Mouse (Mus musculus) WW6 (cell line): ENCODE measurements around the gene Grin2a.
"Not testable (repeated sequence)": the region's sequence is repeated elsewhere in the genome, so short reads cannot be mapped to it uniquely, and the experiment has no call there.

Experiments
- DNase-seq: peaks from one replicate; pipeline ENCODE4 v3.0.0-alpha.2; 2013; ENCODE audit warnings: low read depth, low spot score

Grin2a gene

GRCm38 (mm10) chr16:9625652-9626444, 369.5 kb downstream of the Grin2a start:
- DNase-seq: no peak

DNA sequence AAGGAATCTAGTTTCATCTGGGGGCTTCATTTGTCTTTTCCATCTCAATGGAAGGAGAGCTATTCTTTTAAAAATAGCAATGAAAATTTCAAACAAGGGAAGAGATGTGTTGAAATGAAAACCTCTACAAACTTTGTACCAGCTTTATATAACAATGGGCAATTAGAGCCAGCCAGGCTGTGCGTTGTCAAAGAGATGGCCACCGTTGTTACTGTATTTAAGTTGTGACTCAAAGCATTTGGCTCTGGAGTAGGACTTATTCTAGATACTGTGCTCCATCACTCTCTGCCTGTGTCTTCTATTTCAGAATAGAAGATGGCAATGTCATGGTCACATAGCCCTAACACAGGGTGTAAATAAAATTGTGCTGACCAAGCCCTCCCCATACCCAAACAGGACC, 371.0 kb downstream of the Grin2a start:
- no peak for DNase-seq

- DNase-seq: no peak
Measured at GRCm38 (mm10) chr16:9618206-9618605, 377.2 kb downstream of the Grin2a start.

DNA sequence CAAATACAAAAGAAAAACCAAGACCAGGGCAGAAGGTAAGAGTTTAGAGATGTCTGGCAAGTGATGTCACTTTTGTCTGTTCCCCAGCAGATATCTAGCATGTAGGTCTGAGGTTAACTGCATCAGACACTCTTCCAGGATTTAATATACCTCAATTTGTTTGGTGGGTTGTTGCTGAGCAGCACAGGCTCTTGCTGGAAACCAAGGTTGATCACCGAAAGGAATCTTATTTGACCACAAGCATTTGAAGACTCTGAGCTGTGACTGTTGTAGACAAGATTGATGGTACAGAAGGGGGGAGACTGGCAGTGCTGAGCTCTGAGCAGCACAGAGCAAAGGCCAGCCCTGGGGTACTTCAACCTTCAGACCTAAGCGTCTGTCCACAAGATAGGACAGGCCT, 378.1 kb downstream of the Grin2a start:
- no peak for DNase-seq

GRCm38 (mm10) chr16:9616807-9617206, 378.6 kb downstream of the Grin2a start:
- no peak for DNase-seq

DNA sequence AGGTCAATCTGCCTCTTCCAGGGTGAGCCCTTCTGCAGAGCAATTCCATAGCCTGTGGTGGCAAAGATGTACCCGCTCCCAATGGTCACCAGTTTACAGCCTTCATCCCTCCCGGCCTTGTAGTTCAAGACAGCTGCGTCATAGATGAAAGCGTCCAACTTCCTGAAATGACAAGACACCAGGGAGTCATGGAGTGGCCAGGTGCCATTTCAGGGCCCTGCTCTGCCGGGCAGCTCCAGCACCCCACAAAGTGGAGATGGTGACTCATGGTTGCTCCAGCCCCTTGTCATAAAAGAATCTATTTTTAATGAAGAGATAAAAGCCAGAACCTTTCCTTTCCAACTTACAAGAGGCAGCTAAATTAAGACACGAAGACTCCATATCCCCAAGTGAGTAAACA, 382.8 kb downstream of the Grin2a start:
- not testable (repeated sequence) for DNase-seq

DNA sequence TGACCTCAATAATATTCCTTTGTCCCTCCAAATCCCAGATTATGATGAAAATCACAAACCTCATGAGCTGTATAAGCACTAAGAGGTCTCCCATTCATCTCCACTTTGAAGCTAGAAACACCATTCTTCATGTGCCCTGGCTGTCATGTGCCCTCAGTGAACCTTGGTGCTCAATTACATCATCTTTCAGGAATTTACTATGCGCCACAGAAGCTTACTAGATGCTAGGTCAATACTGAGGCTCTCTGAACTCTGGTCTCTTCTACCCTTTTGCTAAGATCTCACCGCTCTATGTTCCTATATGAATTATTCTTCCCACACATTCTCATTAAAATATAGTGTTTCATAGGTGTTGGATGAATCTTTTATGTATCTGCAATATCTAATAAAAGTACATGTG, 387.9 kb downstream of the Grin2a start:
- no peak for DNase-seq

DNA sequence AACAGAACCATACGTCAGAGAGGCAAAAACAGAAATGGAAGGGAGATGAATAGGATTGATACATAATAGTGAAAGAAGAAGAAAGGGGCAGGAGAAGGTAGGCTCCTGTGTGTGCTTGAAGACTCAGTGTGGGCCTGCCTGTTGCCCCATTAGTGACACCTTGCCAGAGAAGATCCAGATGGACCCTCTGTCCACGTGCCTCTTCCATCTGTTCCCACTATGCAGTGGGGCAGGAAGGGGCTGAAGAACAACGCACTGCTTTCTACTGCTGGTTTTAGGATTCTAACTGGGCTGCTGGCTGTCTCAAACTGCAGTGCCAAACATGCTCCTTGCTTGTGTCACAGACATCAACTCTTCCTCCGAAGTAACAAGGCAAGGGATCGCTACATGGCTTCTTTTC, 391.4 kb downstream of the Grin2a start:
- DNase-seq: no peak

- DNase-seq: no peak
Measured at GRCm38 (mm10) chr16:9602579-9602978, 392.8 kb downstream of the Grin2a start.

GRCm38 (mm10) chr16:9589176-9589575, 406.2 kb downstream of the Grin2a start:
- DNase-seq: no peak

DNA sequence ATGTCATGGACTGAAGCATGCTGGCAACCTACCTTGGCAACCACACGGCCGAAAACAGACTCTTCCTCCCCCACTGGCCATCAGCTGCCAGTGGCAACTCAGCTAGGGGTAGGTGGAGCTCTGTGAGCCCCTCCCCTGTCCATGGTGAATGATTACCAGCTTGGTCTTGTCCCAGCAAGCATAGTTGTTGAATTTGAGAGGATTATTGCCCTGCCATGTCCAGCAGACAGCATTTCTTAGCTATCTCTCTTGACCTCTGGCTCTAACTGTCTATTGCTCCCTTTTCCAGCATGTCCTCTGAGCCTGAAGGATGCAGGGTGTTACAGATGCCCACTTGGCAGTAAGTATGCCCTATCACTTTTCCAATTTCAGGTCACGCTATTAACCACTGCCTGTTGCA, 406.9 kb downstream of the Grin2a start:
- DNase-seq: no peak

GRCm38 (mm10) chr16:9583981-9584380, 411.4 kb downstream of the Grin2a start:
- no peak for DNase-seq

- DNase-seq: no peak
Measured at GRCm38 (mm10) chr16:9571793-9572192, 423.6 kb downstream of the Grin2a start.

- no peak for DNase-seq
Measured at GRCm38 (mm10) chr16:9567286-9567685, 428.1 kb downstream of the Grin2a start.

- DNase-seq: no peak
Measured at GRCm38 (mm10) chr16:9561816-9562215, 433.5 kb downstream of the Grin2a start.

DNA sequence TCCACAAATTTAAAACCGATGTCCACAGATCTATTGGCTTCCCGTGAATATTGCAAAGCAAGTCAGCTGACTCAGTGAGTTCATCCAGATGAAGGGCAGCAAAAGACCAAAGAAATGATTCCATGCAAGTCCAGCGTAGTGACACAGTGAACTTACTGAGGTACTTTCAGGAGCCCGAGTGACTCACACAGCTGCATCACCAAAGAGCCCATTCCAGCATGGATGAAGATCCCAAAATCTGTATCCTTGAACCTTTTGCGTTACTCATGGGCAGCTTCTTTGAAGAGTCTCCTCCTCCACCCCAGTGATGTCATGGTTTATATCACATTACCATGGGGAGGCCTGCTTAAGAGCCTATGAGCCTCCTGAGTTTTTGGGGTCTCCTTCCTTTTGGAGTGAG, 460.2 kb downstream of the Grin2a start:
- DNase-seq: no peak

GRCm38 (mm10) chr16:9533564-9534332, 461.6 kb downstream of the Grin2a start:
- no peak for DNase-seq

DNA sequence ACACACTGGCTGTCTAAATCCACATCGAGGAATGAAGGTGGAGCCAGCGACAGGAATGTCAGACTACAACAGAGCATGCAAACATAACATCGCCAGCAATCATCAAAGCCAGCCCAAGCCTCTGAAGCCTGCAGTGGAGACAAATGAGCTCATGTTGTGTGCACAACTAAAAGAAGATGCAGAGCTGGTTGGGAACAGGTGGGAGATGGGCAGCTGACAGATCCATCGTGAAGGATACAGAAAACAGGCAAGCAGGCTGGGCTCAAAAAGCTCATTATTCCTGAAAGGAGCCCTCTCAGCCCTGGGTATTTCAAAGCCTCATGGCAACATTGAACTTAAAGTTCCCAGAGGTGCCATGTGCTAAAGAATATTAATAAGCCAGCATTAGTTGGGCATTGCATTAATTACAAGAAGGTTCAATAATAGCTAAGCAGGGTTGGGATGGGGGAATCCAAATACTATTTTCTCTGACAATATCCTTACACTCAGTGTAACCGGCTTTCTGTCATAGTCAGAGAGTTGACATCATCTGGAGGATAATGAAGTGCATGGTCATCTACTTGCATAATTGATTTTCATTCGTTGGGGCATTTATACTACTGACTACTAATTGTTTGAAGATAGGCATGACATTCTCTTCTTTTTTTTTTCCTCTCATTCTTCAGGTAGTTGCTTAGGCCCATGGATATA, 462.4 kb downstream of the Grin2a start:
- DNase-seq: no peak

DNA sequence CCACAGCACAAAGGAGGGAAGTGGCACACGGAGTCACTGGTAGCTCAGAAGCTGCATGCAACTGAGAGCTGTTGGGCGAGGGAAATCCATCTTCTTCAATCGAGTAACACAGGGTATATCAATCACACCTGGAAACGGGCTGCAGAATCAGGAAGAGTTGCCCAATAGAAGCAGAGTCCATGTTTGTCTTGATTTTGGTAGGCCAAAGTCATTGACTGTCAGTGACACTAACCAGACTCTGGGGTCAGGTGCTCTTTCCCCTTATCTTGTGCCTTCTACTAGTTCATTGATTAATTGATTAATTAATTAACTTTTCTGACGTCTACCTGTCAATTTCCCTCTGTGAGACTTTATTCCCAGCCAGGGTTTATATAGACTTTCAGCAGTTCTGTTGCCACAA, 468.1 kb downstream of the Grin2a start:
- no peak for DNase-seq

- DNase-seq: no peak
Measured at GRCm38 (mm10) chr16:9523314-9523713, 472.0 kb downstream of the Grin2a start.
